8 mouse cellular contexts compared by ENCODE assay signal in genomic region chr19:37550101-37551039, GRCm38 (mm10). TPM values are rescaled to one million over a fixed set of nuclear protein-coding genes. Genes with fewer than 3 reads are reported as not detected.
DNase-seq lines count a peak whose midpoint lies in the region; ATAC-seq and TF ChIP-seq lines count a peak whose summit lies in the region.

TSS of gene Exoc6 (plus strand) at chr19:37550418.

- H3K4me2 ChIP-seq in heart, embryonic 11.5 days: peak within 1 kb of the TSS; percentile 95
- peak within 1 kb of the TSS; percentile 78 for H3K4me2 ChIP-seq in kidney, embryonic 16.5 days (replicated peaks; ENCODE audit: low read depth, low read length)
- peak within 1 kb of the TSS; percentile 74 for H3K4me2 ChIP-seq in liver, embryonic 11.5 days
- peak within 1 kb of the TSS; percentile 86 for H3K4me2 ChIP-seq in myocyte (ENCODE audit: low read depth)

- H3K9ac ChIP-seq in heart, embryonic 11.5 days (ENCODE audit: low read depth, low read length): peak within 1 kb of the TSS; percentile 93
- H3K9ac ChIP-seq in kidney, embryonic 16.5 days (replicated peaks; ENCODE audit: low read length): peak within 1 kb of the TSS; percentile 84
- H3K9ac ChIP-seq in liver, embryonic 11.5 days (ENCODE audit: low read depth, low read length): peak within 1 kb of the TSS; percentile 84

- H3K27me3 ChIP-seq in heart, embryonic 11.5 days (ENCODE audit: control insufficient read depth, insufficient read depth, low read length): no peaks in the 10 kb centered on the region
- peaks cover 7% of the 10 kb centered on the region; the same call in 1 of the 2 replicates for H3K27me3 ChIP-seq in kidney, embryonic 16.5 days (ENCODE audit: insufficient read depth, low read length)
- no peaks in the 10 kb centered on the region for H3K27me3 ChIP-seq in liver, embryonic 11.5 days (replicated peaks; ENCODE audit: control insufficient read depth, insufficient read depth, low read length)
- H3K27me3 ChIP-seq in myocyte (ENCODE audit: control insufficient read depth, insufficient read depth, insufficient read length): peaks cover 6% of the 10 kb centered on the region

- peak within 1 kb of the TSS; percentile 98 for H3K27ac ChIP-seq in bone marrow, adult 2 months (ENCODE audit: control insufficient read depth, insufficient read depth, low read depth, low read length, poor library complexity)
- peak within 1 kb of the TSS; percentile 78 for H3K27ac ChIP-seq in heart, embryonic 11.5 days (ENCODE audit: low read depth, low read length)
- H3K27ac ChIP-seq in kidney, embryonic 16.5 days (ENCODE audit: low read length): peak within 1 kb of the TSS; percentile 86
- peak within 1 kb of the TSS; percentile 88 for H3K27ac ChIP-seq in liver, embryonic 11.5 days (ENCODE audit: low read depth, low read length)

- H3K79me2 ChIP-seq in myocyte (ENCODE audit: control insufficient read depth, insufficient read depth): no peaks in the 10 kb centered on the region

- H3K4me3 ChIP-seq in bone marrow, adult 2 months (replicated peaks; ENCODE audit: control insufficient read depth, low read depth, low read length): peak within 1 kb of the TSS; percentile 89
- H3K4me3 ChIP-seq in heart, embryonic 11.5 days (ENCODE audit: low read depth, low read length): peak within 1 kb of the TSS; percentile 87
- peak within 1 kb of the TSS; percentile 75 for H3K4me3 ChIP-seq in kidney, embryonic 16.5 days (ENCODE audit: low read length)
- peak within 1 kb of the TSS; percentile 85 for H3K4me3 ChIP-seq in liver, embryonic 11.5 days (ENCODE audit: low read depth, low read length)
- H3K4me3 ChIP-seq in myocyte: peak within 1 kb of the TSS; percentile 39

- 2% methylated on average over 73 of the region's 89 CpGs for WGBS in bone marrow, adult 2 months
- WGBS in heart, embryonic 11.5 days (ENCODE audit: insufficient replicate concordance): 1% methylated on average over 76 of the region's 89 CpGs
- under 1% methylated on average over 57 of the region's 89 CpGs for WGBS in kidney, embryonic 16.5 days
- WGBS in liver, embryonic 11.5 days: under 1% methylated on average over 68 of the region's 89 CpGs

- peak; percentile 37; the same call in 1 of the 2 replicates for TF ChIP-seq CTCF in bone marrow, adult 2 months (IDR thresholded peaks at IDR 0.05; ENCODE audit: control insufficient read depth, insufficient read depth, low read length)

- peak; percentile 92 for TF ChIP-seq POLR2A in bone marrow, adult 2 months (IDR thresholded peaks at IDR 0.05; ENCODE audit: borderline replicate concordance, control insufficient read depth, low read depth, low read length)
- peak; percentile 60 for TF ChIP-seq POLR2A in myocyte (IDR thresholded peaks at IDR 0.05; ENCODE audit: insufficient read length, low read depth)

- ATAC-seq in erythroblast, adult 5-6 weeks (replicated peaks; ENCODE audit: low FRiP score, poor library complexity, severe bottlenecking): peak; percentile 78
- peak; percentile 83 for ATAC-seq in heart, embryonic 11.5 days (replicated peaks; ENCODE audit: insufficient number of reproducible peaks, low FRiP score, low TSS enrichment)
- peak; percentile 85 for ATAC-seq in kidney, embryonic 16.5 days (ENCODE audit: low FRiP score, low TSS enrichment)
- ATAC-seq in liver, embryonic 11.5 days (replicated peaks; ENCODE audit: low FRiP score): peak; percentile 86

- H3K36me3 ChIP-seq in heart, embryonic 11.5 days (ENCODE audit: control insufficient read depth, insufficient read depth, low read length): no peaks in the 10 kb centered on the region
- no peaks in the 10 kb centered on the region for H3K36me3 ChIP-seq in kidney, embryonic 16.5 days (ENCODE audit: insufficient read depth, low read length)
- peaks cover 4% of the 10 kb centered on the region; the same call in 1 of the 2 replicates for H3K36me3 ChIP-seq in liver, embryonic 11.5 days (ENCODE audit: control insufficient read depth, insufficient read depth, low read length)
- no peaks in the 10 kb centered on the region for H3K36me3 ChIP-seq in myocyte (ENCODE audit: control insufficient read depth, insufficient read depth)

- peaks cover 10% of the 10 kb centered on the region; the same call in 1 of the 2 replicates for H3K4me1 ChIP-seq in bone marrow, adult 2 months (ENCODE audit: control insufficient read depth, insufficient read depth, low read length)
- H3K4me1 ChIP-seq in heart, embryonic 11.5 days (ENCODE audit: control insufficient read depth, insufficient read depth, low read length): peaks cover 4% of the 10 kb centered on the region; the same call in 1 of the 2 replicates
- H3K4me1 ChIP-seq in kidney, embryonic 16.5 days (ENCODE audit: insufficient read depth, low read length): no peaks in the 10 kb centered on the region
- H3K4me1 ChIP-seq in liver, embryonic 11.5 days (replicated peaks; ENCODE audit: control insufficient read depth, insufficient read depth, low read length): peaks cover 27% of the 10 kb centered on the region

- DNase-seq in B cell, adult 2 months: peak; percentile 84 to 88
- peak; percentile 84 for DNase-seq in liver, embryonic 11.5 days (ENCODE audit: low spot score)
- peak; percentile 82 to 93 for DNase-seq in spleen, postnatal 4 days (ENCODE audit: low spot score in 2 of 2)

- no peaks in the 10 kb centered on the region for H3K9me3 ChIP-seq in heart, embryonic 11.5 days (replicated peaks; ENCODE audit: control insufficient read depth, low read length)
- H3K9me3 ChIP-seq in kidney, embryonic 16.5 days (ENCODE audit: low read length): no peaks in the 10 kb centered on the region
- H3K9me3 ChIP-seq in liver, embryonic 11.5 days (ENCODE audit: control insufficient read depth, low read length): no peaks in the 10 kb centered on the region

- peak within 1 kb of the TSS; percentile 22 for H3ac ChIP-seq in myocyte (ENCODE audit: control insufficient read depth, insufficient read length)

TF ChIP-seq in myocyte, 11 proteins besides CTCF, POLR2A, EP300 and RAD21:
- TF ChIP-seq REST (IDR thresholded peaks at IDR 0.05; ENCODE audit: insufficient read depth, insufficient read length) (no peak), USF1 (IDR thresholded peaks at IDR 0.05; ENCODE audit: low read depth) (no peak), MYOG (IDR thresholded peaks at IDR 0.05; ENCODE audit: control insufficient read depth in 1 of 3, insufficient read depth in 1 of 3, insufficient read length in 2 of 3, low read depth in 2 of 3) (peak in 2 of 3 experiments; percentile 76 to 81), TCF3 (IDR thresholded peaks at IDR 0.05; ENCODE audit: insufficient read length, low read depth) (no peak), MYOD1 (IDR thresholded peaks at IDR 0.05; ENCODE audit: control insufficient read depth in 1 of 3, insufficient read length in 2 of 3, low read depth in 2 of 3) (peak in 2 of 3 experiments; percentile 71 to 90), CEBPB (IDR thresholded peaks at IDR 0.05; ENCODE audit: insufficient read depth, poor library complexity, severe bottlenecking) (no peak), POLR2AphosphoS2 (IDR thresholded peaks at IDR 0.05; ENCODE audit: insufficient read length, low read depth) (peak; percentile 45)
TF ChIP-seq in myocyte: peak in this region for 3.

RNA-seq across cellular contexts. Expression of gene Exoc6, which starts in this region (rescaled TPM):
- polyA plus RNA-seq in bone marrow, adult 2 months (2011; ENCODE audit: insufficient read depth, insufficient read length, low replicate concordance, missing spikeins): 21.7 and 27.8 TPM in 2 replicates
- total RNA-seq in erythroblast, adult 5-6 weeks (2015; ENCODE audit: low replicate concordance): 17.9 and 24.7 TPM in 2 replicates
- 28.0 and 30.0 TPM in 2 replicates for total RNA-seq in erythroblast, adult 5-6 weeks (2017; ENCODE audit: low replicate concordance)
- polyA plus RNA-seq in heart, embryonic 11.5 days (2014; fragmentation: Nextera tagmentation; extraction: Ambion mirVana): 22.3 TPM in 2 replicates
- polyA plus RNA-seq in kidney, embryonic 16.5 days (2015; fragmentation: Nextera tagmentation; extraction: Ambion mirVana): 25.3 and 26.9 TPM in 2 replicates
- 53.3 and 62.0 TPM in 2 replicates for polyA plus RNA-seq in liver, embryonic 11.5 days (2014; fragmentation: Nextera tagmentation; extraction: Ambion mirVana)
- 4.5 TPM for polyA plus RNA-seq in myocyte (2012; fragmentation: generic; extraction: Trizol)

Comparison
In these comparisons a context has a peak if more than half of its experiments do, and no peak if none do; other contexts are left out.
1. Peak in every context shown above with its lines: DNase-seq, ATAC-seq, H3K4me3 ChIP-seq and H3K27ac ChIP-seq.
2. H3K4me3 ChIP-seq: peak in every context shown above with its lines; median percentile 89 in bone marrow, adult 2 months; 87 in heart, embryonic 11.5 days; 85 in liver, embryonic 11.5 days; 75 in kidney, embryonic 16.5 days; 39 in myocyte.